Mouse (Mus musculus) layer of hippocampus, postnatal 10 days (tissue): ENCODE results near the gene Polr2f. TPM values are rescaled to one million over a fixed set of nuclear protein-coding genes. Genes with fewer than 3 reads are reported as not detected.

Experiments used
- DNase-seq, 2 experiments: peaks; one replicate each; pipeline ENCODE4 v3.0.0; 2021; ENCODE audit warnings: low spot score in 2 of 2
- total RNA-seq, 2 experiments: library from RNA; stranded (reverse); gene quantifications; 2 replicates each; pipeline ENCODE4 v1.2.3; 2021

Polr2f gene
- total RNA-seq, 2 experiments from 2014 or later, result 120 to 138 TPM

DNA sequence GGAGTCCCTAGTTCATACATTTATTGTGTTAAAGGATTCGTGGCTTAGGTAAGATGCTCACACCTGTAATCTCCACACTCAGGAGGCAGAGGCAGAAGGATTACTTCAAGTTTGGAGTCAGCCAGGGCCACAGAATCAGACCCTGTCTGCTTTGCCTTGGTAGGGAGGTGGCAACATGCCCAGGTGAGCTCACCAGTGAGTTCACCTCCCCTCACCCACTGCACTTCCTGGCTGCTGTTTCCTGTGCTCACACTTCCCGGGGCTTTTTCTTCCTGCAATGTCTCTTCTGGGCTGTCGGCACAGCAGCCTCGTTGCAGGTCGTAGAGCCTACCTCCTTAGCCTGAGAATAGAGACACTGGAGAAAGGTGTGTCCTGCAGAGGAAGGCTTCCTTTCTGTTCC, 25.5 kb upstream of the Polr2f start:
- DNase-seq, result no peak

DNA sequence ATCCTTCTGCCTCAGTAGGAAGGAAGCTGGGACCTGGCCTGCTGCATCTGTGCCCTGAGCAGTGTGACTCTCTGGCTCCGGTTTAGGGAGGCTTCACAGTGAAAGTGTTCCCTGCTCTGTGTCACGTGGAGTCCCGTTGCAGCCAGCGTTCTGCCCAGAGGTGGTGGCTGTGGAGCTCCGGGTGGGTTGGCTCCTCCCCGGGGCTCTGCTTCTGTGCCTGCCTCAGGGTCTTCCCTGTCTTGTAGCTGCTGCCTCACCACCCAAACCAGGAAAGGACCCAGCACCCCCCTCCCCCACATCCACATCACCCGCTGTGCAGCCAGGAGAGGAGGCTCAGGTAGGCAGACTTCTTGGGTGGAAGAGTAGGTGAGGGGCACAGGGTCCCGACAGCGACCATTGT, 21.3 kb upstream of the Polr2f start:
- no peak for DNase-seq

DNA sequence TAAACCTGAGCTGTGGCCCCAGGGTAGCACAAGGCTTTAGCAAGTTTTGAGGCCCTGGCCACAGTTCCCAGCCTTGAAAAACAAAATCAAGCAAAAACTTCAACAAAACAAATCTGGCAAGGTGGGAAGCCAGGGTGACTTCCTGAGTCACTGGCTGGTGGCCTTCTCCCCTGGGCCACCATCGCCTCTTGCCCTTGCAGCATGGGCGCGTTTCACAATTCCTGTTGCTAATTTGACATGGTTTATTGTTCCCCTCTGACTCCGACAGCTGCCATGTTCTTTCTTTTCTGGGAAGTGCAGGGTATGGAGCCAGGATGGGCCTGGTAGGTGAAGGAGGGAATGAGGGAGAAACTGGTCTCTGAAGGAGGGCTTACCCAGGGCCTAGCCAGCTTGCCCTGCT, 18.7 kb upstream of the Polr2f start:
- no peak for DNase-seq

DNA sequence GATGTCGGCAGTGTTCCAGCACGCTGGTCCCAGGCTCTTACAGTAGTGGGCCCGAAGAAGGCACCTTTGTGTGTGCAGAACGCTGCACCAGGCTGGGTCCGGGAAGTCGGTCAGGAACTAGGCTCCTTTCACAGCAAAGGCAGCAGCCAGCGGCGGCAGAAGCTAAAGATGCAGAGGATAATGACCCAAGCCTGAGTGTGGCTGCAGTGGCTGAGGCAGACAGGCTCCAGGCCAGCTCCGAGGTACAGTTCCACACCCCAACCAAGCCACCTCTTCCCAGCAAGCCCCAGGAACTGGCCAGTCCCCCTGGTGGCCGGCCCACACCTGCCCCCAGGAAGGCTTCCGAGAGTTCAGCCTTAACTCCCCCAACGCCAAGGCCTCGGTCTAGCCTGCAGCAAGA, 18.3 kb upstream of the Polr2f start:
- no peak for DNase-seq

DNA sequence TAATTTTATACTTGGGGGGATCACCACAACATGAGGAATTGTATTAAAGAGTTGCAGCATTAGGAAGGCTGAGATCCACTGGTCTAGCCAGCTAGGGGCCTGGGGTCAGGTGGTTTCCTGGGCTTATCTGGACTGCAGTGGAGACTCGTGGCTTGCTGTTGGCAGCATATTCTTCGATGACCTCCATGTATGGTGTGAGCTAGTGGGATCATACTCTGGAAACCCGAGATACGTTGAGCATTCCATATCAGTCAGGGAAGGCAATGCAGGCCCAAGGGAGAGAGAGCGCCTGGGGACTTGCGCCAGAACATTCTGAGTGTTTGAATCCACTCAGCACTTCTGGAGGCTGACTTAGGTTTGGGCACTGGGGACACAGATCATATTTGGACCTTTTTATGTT, 17.1 kb upstream of the Polr2f start:
- no peak for DNase-seq

DNA sequence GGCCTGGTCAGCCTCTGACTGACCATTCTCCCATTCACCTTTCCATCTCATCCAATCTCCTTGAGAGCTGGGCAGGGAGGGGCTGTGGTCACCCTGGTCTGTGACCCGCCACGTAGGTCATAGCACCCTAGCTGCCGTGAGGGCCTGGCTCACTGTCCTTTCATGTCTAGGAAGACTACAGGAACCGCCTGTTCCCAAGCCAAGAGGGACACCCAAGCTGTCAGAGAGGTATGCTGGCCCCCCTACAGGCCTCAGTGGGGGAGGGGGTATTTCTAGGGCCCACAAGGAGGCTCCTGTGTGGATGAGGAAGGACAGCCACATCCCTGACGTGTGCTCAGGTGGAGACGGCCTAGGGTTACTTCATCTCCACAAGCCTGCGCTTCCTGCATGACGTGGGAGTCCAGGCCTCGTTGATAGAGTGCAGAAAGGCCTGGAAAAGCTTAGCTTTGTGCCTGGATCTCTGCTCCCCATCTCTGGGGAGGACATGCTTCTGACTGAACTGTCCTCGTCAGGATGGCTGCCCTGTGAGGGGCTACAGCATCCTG, 16.4 kb upstream of the Polr2f start:
- DNase-seq, result no peak

DNA sequence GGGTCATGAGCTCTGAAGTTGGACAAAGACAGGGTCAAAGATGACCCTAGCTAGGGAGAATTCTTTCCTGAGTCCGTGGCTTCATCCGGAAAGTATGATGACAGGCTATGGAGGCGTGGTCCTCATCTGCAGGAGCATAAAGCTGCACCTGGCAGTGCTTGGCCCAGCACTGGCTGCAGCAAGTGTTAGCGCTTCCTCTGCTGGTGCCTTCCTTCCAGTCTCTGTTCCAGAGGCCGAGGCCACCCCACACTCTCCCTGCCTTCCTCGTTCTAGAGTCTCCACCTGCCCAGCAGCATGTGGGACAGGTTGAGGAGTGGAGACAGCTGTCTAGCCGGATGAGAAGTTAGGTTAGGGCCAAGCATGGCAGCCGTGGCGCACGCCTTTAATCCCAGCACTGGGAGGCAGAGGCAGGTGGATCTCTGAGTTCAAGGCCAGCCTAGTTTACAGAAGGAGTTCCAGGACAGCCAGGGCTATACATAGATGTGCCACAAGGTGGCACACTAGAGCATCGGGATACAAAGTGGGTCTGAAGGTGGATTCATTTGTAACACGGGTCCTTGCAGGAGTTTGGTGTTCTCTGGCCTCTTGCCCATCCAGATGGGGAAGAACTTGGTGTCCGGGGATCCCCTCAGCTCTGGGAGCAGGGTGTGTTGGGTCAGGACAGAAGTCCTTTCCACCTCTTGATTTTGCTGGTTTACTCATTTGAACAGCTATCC, 14.4 kb upstream of the Polr2f start:
- DNase-seq, result peak; percentile 50 to 60

DNA sequence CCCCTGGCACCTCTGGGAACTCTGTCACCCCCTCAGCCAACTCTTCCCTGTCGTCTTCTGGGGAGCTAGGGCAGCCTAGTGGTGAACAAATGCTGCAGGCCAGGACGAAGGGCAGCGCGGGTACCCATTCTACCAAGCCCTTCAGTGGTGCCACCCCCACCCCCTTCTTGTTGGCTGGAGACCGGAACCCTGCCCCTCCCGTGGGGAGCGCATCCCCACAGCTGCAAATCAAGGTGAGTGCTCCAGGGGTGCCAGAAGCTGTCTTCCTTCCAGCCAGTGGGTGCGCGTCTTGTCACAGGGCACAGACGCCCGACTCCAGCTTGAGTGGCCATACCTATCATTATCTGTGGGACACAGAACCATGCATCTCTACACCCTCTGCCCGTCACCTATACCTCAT, 13.7 kb upstream of the Polr2f start:
- DNase-seq, result no peak

DNA sequence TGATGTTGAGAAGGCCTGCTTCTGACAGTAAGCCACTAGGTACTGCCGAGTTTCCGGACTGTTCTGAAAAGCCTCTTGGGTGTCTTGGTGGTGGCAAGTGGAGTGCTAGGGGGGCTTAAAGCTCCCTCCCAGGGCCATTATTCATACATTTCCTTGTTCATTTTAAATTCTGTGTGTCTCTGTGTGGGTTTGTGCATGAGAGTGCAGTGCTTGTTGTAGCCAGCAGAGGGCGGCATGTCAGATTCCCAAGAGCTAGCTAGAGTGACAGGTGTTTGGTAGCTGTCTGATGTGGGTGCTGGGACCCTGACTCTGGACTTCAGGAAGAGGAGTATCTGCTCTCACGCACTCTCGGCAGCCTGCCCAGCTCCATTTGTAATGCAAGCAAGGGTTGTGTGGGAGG, 12.6 kb upstream of the Polr2f start:
- no peak for DNase-seq

DNA sequence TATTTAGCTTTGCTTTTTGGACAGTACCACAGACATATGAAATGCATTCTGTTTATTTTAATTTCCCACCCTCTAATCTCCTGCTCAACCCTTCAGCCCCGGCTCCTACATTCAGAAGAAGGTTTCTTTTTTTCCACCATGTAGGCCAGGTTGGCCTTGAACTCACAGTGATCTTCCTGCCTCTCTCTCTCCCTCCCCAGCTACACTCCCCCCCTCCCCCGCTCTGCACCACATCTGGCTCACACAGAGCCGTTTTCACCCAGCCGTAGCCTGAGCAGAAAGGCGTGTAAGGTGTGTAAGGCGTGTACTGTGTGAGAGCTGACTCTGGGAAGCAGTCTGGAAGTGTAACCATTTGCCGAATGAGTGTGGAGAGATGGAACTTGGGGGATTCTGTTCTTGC, 11.5 kb upstream of the Polr2f start:
- no peak for DNase-seq

DNA sequence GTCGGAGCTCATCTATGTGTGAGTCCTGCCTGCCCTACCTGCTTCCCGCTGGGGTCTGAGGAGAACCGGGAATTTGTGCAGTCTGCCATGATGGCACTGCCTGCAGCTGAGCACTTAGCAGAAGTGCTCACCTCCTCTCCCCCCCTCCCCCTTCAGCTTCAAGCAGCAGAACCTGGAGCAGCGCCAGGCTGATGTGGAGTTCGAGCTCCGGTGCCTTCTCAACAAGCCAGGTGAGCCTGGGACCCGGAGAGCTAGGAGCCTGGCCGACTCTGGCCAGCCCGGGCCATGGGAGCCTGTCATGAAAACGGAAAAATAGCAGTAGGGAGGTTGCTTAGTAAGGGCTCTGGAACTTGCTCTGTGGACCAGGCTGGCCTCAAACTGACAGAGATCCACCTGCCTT, 10.0 kb upstream of the Polr2f start:
- DNase-seq, result no peak

DNA sequence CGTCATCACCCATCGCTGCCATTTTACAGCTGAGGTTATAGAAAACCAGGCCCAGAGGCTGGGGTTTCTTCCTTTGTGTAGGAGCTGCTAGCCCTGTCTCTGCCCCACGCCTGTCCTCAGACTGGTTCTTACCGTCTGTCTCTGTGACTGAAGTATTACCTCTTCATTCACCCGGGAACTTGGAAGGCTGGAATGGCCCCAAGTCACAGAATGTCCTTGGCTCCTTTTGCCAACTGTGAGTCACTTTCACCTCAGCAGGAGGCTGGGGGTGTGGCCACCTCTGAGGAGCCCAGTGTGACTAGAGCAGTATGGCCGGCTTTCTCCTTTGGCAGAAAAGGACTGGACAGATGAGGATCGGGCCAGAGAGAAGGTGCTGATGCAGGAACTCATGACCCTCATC, 9.4 kb upstream of the Polr2f start:
- no peak for DNase-seq

DNA sequence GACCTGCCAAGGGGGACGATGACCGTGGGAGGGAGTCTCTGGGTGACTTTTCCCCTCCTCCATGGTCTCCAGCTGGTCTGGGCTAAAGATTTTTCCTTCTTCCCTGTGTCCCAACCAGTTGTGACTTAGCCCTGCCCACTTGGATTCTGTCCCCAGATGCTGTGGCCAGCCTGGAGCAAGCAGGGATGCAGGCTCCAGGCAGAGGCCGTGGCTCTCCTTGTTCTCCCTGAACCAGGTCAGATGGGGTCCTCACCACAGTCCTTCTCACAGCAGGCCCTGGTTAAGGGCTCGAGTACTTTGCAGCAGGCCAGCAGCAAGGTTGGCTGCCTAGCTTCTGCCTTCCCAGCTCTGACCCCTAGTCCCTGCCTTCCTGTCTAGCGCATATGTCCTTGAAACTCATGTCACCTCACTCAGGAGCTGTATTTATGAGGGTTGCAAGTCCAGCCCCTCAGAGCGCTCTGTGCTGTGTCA, 7.6 kb upstream of the Polr2f start:
- DNase-seq, result no peak

DNA sequence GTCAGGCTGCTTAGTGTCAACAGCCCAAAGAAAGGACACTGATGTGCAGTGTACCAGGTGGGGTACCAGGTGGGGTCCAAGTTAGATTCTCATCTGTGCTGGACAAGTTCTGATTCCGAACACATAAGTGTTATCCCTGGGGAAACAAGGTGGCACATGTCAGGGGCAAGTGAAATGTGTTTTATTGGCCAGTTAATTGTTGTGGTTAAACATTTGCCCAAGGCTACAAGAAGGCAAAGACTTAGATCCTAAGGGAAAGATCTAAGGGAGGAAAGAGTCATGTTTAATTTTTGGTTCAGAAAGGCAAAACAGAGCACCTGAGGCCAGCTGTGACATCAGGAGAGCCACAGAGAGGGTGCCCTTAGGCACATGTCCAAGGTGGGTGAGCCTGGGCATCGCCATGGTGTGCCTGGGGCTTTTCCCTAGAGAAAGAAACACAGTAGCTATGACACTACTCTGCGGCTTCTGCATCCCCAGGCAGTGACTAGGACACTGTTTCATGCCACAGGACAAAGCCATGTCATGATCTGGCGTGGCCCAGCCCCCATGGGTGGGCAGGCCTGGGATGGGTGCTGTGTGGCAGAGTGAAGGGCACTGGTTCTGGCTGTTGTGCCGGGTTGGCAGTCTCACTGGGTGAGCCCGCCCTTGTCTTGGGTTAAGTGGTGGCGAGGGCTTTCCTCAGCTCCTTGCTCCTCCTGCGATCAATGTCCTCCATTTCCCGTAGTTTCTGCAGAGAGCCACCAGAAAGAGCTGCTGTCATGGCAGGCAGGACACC, 6.1 kb upstream of the Polr2f start:
- DNase-seq, result no peak

DNA sequence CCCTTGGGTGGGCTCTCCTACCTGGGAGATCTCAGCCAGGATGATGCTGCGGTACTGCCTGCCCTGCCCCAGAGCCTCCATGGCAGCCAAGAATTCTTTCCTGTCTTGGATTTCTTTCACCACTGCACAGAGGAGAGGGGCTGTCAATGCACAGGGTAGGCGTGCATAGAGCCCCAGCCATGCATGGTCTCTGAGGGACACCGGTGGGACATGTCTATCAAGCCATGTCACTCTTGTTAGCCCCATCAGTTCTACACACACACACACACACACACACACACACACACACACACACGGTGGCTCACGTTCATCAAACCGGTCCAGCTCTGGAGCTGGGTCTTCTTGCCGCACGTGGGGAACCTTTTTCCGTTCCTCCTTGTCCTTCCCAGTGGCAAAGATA, 5.5 kb upstream of the Polr2f start:
- DNase-seq, result no peak

DNA sequence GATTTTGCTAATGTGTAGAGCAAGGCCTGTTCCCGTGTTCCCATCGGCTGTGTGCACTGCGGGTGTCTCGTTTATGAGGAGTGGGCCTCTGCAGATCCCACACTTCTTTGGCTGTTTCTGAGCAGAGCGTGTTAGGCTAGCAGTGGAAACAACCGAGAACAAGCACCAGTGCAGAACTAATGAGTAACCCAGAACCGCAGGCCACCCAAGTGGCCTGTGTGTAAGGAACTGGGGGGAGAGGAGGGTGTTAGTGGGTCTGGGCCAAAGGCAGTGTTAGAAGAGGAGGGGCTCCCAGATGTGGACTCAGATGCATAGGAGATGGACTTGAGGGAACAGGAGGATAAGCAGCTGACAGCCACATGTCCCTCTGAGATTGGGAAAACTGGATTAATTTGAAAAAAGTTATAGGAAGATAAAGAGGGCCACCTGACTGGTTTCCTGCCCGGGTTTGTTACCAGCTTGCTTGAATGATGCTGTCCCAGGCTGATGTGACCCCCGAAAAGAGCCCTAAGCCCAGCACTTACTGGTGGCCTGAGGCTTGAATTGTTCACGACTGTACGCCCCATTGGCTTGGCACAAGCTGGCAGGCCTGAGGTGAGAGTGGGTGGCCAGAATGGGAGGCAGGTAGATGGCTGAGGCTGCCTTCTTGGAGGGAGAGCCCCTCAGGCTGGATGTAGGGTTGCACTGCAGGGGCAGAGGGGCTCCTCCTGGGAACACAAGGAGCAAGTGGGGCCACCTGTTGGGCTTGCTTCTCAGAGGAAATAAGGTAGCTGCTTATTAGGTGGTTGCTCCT, 4.8 kb upstream of the Polr2f start:
- DNase-seq, result no peak

DNA sequence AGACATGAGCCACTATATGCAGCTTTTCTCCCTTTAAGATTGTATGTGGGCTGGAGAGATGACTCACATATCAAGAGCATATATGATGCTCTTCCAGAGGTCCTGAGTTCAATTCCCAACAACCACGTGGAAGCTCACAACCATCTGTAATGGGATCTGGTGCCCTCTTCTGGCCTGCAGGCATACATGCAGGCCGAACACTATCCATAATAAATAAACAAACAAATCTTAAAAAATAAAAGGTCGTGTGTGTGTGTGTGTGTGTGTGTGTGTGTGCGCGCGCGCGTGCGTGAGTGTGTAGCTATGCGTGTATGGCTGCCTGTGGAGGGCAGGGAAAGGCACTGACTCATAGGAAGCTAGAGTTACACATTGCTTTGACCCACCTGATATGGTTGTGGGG, 1.2 kb upstream of the Polr2f start:
- DNase-seq, result no peak

DNA sequence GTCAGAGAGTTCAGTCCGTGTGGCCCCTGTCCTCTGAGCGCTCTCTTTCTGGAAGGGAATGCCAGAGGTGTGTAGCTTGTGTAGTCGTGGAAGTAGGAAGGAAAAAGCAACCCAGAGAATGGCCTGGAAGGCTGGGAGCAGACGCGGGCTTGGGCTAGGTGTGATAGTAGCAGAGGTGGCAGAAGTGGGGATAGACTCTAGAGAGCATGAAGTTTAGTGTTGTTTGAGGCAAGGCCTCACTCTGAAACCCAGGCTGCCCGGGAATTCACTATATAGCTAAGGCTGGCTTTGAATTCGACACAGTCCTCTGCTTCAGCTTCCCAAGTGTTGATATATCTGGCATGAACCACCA, 733 bp downstream of the Polr2f start:
- no peak for DNase-seq

DNA sequence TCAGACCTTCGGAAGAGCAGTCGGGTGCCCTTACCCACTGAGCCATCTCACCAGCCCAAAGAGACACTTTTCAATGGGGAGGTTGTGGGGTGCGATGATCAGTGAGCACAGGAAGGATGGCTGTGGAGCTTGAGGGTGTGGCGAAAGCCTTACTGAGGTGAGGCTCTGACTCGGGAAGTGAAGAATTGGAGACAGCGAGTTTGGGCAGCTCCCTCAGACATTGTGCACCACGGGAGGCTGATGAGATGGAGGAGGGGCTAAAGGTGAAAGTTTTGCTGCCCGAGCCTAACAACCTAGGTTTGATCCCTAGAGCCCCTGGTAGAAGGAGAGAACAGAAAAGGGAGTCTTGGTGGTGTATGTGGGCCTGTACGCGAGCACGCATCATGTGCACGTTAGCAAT, 2.5 kb downstream of the Polr2f start:
- no peak for DNase-seq

DNA sequence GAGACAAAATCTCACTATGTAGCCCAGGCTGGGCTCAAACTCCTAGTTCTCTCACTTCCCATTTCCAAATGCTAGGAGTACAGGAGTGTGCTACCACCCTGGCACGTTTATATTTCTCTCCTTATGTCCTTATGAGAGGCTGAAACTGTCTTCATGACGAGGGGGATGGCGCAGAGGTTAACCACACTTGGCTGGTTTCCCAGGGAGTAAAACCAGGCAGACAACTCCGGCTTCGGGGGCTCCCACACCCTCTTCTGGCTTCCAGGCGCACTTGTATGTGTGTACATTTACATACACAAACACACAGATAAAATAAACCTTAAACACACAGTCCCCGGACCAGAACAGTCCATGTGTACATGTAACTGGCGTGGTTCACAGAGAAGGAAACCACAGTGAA, 3.2 kb downstream of the Polr2f start:
- DNase-seq, result no peak

DNA sequence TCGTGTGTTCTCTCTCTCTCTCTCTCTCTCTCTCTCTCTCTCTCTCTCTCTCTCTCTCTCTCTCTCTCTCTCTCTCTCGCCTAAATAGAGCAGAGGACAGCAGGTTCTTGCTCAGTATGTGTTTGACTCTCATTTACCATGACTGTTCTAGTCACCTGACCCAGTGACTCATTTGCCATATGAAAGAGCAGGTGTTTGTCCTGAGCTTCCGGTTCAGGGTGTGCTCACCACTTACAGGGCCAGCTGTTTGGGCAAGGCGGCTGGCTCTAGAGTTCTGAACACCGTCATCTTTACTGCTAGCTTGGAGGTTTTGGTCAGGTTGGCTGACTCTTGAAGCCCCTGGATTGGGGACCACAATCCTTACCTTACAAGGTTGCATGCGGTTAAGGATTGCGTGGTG, 4.7 kb downstream of the Polr2f start:
- DNase-seq, result no peak

DNA sequence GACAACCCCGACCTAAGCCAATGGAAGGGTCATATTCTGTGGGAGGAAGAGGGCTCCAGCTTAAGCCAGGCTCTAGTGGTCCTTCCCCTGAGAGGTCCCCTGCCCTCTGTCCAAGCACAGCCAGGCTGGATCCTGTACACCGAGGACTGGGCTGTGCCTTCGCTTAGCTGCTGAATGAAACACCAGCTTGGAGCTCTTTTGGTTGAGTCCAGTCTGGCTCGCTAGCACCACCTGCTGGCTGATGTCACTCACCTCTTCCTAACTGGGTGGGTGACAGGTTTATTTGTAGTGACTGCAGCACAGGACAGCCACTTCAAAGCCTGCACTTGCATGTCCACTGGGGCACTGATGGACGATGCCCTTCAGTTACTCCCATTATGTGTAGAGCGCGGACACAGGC, 7.7 kb downstream of the Polr2f start:
- DNase-seq, result peak; percentile 90 to 91
